Mouse (Mus musculus): Measurements from ENCODE around the gene Plce1.

The Plce1 gene

GRCm38 (mm10) chr19:38589466-38589865, 108.6 kb downstream of the Plce1 start:
- DNase-seq (ENCODE audit: low spot score in 2 of 2): no peak

DNA sequence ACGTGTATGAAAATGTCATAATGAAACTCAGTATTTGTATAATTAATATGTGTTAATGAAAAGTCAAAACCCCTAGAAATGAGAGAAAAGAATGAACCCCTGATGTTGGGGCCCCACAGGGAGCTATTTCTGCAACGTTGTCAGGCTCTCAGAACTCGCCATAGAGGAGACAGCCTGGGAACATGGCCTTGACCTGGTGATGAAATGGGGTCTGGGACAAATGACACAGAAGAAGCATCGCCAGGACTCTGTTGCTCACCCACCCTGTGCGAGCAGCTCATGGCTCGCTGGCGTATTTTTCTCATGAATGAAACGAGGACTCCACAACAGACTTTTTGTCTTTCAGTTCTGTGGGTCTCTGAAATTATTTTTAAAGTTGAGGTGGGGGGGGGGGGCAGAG, 109.0 kb downstream of the Plce1 start:
- DNase-seq (ENCODE audit: low spot score in 2 of 2): no peak

- DNase-seq (ENCODE audit: low spot score in 2 of 2): no peak
These were observed 111.8 kb downstream of the Plce1 start for GRCm38 (mm10) chr19:38592566-38593224.

DNA sequence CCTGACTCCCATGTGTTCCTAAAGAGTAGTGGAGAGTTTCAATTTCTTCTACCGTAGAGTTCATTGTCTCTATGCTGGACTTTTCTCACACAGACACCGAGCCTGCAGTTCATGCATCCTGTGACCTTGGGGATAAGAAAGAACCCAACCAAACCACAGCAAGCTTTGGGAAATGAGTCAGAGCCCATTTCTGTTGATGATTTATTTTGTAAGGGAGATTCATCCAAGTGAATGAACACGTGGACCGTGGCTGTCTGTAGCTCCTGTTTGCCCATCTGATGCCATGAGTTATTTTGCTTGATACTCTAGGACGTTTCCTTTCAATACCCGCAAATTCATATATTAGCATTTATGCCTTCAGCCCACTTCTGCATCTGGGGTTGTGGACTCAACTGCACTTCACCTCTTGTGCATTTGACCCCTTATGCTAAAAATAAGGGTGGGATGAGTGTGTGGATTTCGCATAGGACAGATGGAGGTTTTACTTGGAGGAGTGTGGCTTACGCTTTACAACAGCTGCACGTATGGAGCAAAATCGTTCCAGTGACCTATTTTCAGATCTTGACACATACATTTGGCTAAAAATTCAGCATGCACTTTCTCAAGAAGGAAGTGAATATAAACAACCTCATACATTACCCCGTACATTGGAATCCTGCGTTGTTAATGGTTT, 112.5 kb downstream of the Plce1 start:
- no peak for DNase-seq (ENCODE audit: low spot score in 2 of 2)

- DNase-seq (ENCODE audit: low spot score in 2 of 2): no peak
These were observed 115.2 kb downstream of the Plce1 start for GRCm38 (mm10) chr19:38596096-38596495.

- no peak for DNase-seq (ENCODE audit: low spot score in 2 of 2)
These were observed 116.5 kb downstream of the Plce1 start for GRCm38 (mm10) chr19:38597392-38597791.

GRCm38 (mm10) chr19:38599001-38599400, 118.1 kb downstream of the Plce1 start:
- no peak for DNase-seq (ENCODE audit: low spot score in 2 of 2)

GRCm38 (mm10) chr19:38601127-38601526, 120.2 kb downstream of the Plce1 start:
- DNase-seq (ENCODE audit: low spot score in 2 of 2): no peak

GRCm38 (mm10) chr19:38602811-38603210, 121.9 kb downstream of the Plce1 start:
- no peak for DNase-seq (ENCODE audit: low spot score in 2 of 2)

DNA sequence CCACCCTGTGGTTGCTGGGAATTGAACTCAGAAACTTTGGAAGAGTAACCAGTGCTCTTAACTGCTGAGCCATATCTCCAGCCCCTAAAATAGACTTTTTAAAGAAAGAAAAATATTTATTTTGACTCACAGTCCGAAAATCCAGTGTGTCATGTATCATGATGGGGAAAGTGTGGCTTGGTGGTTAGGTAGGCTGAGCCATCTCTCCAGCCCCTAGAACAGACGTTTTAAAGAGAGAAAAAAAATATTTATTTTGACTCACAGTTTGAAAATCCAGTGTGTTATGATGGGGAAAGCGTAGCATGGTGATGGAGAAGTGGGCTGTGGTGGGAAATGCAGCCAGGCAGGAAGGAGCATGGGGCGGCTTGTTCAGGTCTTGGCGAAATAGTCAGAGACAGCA, 126.3 kb downstream of the Plce1 start:
- no peak for DNase-seq (ENCODE audit: low spot score in 2 of 2)

- no peak for DNase-seq (ENCODE audit: low spot score in 2 of 2)
These were observed 128.2 kb downstream of the Plce1 start for GRCm38 (mm10) chr19:38608951-38609654.

- no peak for DNase-seq (ENCODE audit: low spot score in 2 of 2)
These were observed 129.4 kb downstream of the Plce1 start for GRCm38 (mm10) chr19:38610291-38610690.

- no peak for DNase-seq (ENCODE audit: low spot score in 2 of 2)
These were observed 129.9 kb downstream of the Plce1 start for GRCm38 (mm10) chr19:38610809-38611208.

DNA sequence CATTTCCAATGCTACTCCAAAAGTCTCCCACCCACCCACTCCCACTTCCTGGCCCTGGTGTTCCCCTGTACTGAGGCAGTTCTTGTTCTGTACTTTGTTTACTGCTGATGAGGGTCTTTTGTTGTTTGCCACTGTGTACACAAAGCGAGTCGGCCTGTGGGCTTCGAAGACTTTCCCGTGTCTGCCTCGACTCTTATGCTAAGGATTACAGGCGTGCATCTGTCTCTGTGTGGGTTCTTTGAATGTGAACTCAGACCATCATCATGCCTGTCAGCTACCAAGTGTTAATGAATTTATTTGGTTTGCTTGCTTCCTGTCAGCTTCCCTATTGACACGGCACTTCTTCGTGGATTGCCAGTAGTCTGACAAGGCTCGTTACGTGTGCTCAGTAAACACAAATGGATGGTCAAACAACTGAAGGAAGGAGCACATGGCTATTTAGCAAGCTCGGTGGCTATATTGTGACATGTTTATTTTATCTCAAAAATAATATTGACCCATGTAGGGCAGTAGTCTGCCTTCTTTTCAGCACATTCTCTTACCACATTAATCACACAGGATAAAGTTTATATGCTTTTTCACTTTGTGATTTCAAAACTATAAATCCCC, 133.3 kb downstream of the Plce1 start:
- no peak for DNase-seq (ENCODE audit: low spot score in 2 of 2)

GRCm38 (mm10) chr19:38615356-38615755, 134.4 kb downstream of the Plce1 start:
- DNase-seq (ENCODE audit: low spot score in 2 of 2): no peak

DNA sequence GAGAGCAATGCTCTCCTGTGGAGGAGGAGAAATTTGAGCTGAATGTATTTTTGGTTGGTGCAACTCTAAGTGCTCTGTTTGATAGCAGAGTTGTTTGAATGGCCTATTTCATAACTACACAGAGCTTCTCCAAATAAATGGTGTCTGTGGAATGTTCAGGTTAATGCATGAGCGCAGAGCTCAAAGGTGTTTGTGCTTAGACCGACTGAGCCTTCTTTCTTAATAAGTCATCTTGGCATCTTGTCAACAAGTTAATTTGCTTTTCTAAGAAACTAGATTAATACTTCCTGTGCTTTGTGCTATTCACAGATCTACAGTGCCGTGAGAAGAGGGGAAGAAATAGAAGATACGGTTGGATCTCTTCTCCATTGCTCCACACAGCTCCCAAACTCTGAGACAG, 139.2 kb downstream of the Plce1 start:
- DNase-seq (ENCODE audit: low spot score in 2 of 2): no peak

DNA sequence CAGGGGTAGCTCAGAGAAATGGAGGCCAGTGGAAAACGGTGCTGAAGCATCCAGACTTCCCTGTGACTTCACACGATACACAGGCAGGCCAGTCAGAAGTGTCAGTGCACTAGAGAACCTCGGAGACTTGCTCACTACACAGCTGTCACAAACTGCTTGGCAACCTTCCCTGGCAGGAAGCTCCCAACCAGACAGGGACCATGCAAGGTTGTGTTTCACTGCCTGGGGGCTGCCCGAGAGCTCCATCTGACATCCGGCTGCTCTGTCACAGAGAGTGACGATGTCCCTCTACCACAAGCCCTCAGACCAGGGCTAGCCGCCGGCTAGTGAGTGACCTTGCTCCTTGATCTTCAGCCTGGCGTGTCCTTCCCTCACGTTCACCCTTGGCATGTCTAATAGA, 140.6 kb downstream of the Plce1 start:
- DNase-seq (ENCODE audit: low spot score in 2 of 2): no peak

- no peak for DNase-seq (ENCODE audit: low spot score in 2 of 2)
These were observed 145.5 kb downstream of the Plce1 start for GRCm38 (mm10) chr19:38626246-38627015.

DNA sequence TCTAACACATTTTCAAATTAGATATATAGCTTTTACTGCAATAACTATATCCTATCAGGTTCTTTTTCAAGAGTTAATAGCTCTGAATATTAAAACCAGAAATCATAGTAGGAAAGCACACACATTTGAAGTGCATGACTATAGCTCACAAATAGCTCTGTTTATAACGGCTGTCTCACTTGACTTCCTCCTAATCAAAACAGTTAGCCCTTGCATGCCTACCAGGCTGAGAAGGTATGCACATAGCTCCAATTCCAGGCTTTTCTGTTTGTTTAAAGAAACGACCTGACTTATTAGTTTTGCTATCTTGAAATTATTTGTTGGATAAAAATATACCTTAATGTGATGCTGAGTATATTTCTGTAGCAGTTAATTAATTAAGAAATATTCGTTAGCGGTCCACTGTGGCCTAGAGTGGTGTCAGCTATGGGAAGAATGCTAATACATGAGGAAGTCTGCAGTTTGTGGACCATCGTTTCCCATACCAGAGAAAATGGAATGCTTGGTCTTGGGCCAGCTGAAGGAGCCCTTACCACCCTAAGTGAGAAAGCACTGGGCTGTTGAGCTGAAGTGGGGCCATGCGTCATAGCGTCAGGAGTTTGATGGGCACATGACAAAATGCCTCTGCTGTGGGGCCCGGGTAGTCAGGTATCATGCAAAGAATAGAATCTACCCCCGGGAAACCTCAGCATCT, 146.3 kb downstream of the Plce1 start:
- no peak for DNase-seq (ENCODE audit: low spot score in 2 of 2)

DNA sequence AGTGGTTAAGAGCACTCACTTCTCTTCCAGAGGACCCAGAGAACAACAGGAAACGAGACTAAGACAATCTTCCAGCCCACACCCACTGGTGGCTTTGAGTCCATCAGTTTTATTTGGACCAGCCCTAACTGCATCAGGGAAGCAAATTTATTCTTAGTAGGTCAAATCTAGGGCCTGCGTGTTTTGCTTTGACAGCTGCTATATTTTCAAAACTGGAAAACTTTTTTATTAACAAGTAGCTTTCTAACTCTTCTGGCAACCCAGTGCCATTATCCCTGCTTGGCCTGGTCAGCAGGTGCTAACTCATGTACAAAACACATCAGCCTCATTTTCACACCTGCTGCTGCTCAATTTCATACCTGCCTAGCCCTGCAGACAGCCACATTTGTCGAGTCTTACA, 151.3 kb downstream of the Plce1 start:
- no peak for DNase-seq (ENCODE audit: low spot score in 2 of 2)

- no peak for DNase-seq (ENCODE audit: low spot score in 2 of 2)
These were observed 152.4 kb downstream of the Plce1 start for GRCm38 (mm10) chr19:38633306-38633705.

Measured in spleen, postnatal 4 days (tissue).